Mouse (Mus musculus): ENCODE data around the gene Gm7879. TPM values are rescaled to one million over a fixed set of nuclear protein-coding genes. Genes with fewer than 3 reads are reported as not detected.

The Gm7879 gene
- polyA plus RNA-seq, 1 experiment from 2014 or later: 0.47 TPM

GRCm38 (mm10) chr5:43904685-43905084 lies 8.3 kb upstream of the Gm7879 start:
- H3K9me3 ChIP-seq: no peaks in the 10 kb centered on the region
- no peak for ATAC-seq (replicated peaks)
- no peak overlapping the region for H3K4me3 ChIP-seq
- H3K27ac ChIP-seq (replicated peaks): no peak overlapping the region
- H3K36me3 ChIP-seq: no peaks in the 10 kb centered on the region
- H3K9ac ChIP-seq (replicated peaks): no peak overlapping the region
- 93% methylated on average over 3 of the region's 3 CpGs for WGBS
- H3K4me1 ChIP-seq: no peaks in the 10 kb centered on the region
- H3K4me2 ChIP-seq (replicated peaks): no peak overlapping the region
- no peaks in the 10 kb centered on the region for H3K27me3 ChIP-seq

GRCm38 (mm10) chr5:43909213-43909612 lies 3.7 kb upstream of the Gm7879 start:
- Histone ChIP-seq H3K27ac (replicated peaks) (no peak overlapping the region), H3K4me3 (no peak overlapping the region), H3K9me3 (no peaks in the 10 kb centered on the region), H3K4me2 (replicated peaks) (no peak overlapping the region), H3K4me1 (no peaks in the 10 kb centered on the region), H3K27me3 (no peaks in the 10 kb centered on the region), H3K9ac (replicated peaks) (no peak overlapping the region), H3K36me3 (no peaks in the 10 kb centered on the region)
- WGBS: 71% methylated on average over 9 of the region's 9 CpGs
- no peak for ATAC-seq (replicated peaks)

GRCm38 (mm10) chr5:43910006-43910405 lies 2.9 kb upstream of the Gm7879 start:
- no peak overlapping the region for H3K27ac ChIP-seq (replicated peaks)
- no peaks in the 10 kb centered on the region for H3K36me3 ChIP-seq
- H3K4me3 ChIP-seq: no peak overlapping the region
- no peaks in the 10 kb centered on the region for H3K9me3 ChIP-seq
- H3K27me3 ChIP-seq: no peaks in the 10 kb centered on the region
- no peaks in the 10 kb centered on the region for H3K4me1 ChIP-seq
- no peak overlapping the region for H3K9ac ChIP-seq (replicated peaks)
- H3K4me2 ChIP-seq (replicated peaks): no peak overlapping the region
- 98% methylated on average over 6 of the region's 6 CpGs for WGBS
- no peak for ATAC-seq (replicated peaks)

GRCm38 (mm10) chr5:43915261-43915886 lies 2.4 kb downstream of the Gm7879 start:
- H3K4me3 ChIP-seq: no peak overlapping the region
- no peaks in the 10 kb centered on the region for H3K9me3 ChIP-seq
- no peak for ATAC-seq (replicated peaks)
- H3K27ac ChIP-seq (replicated peaks): no peak overlapping the region
- no peaks in the 10 kb centered on the region for H3K36me3 ChIP-seq
- 95% methylated on average over 4 of the region's 4 CpGs for WGBS
- H3K4me2 ChIP-seq (replicated peaks): no peak overlapping the region
- no peak overlapping the region for H3K9ac ChIP-seq (replicated peaks)
- no peaks in the 10 kb centered on the region for H3K4me1 ChIP-seq
- no peaks in the 10 kb centered on the region for H3K27me3 ChIP-seq

- Histone ChIP-seq H3K9me3 (no peaks in the 10 kb centered on the region), H3K4me1 (no peaks in the 10 kb centered on the region), H3K4me3 (no peak overlapping the region), H3K27ac (replicated peaks) (no peak overlapping the region), H3K36me3 (no peaks in the 10 kb centered on the region), H3K27me3 (no peaks in the 10 kb centered on the region), H3K9ac (replicated peaks) (no peak overlapping the region), H3K4me2 (replicated peaks) (no peak overlapping the region)
- no peak for ATAC-seq (replicated peaks)
- 93% methylated on average over 11 of the region's 11 CpGs for WGBS
Measured at GRCm38 (mm10) chr5:43921877-43922276, 8.9 kb downstream of the Gm7879 start.

- Histone ChIP-seq H3K27me3 (no peaks in the 10 kb centered on the region), H3K36me3 (no peaks in the 10 kb centered on the region), H3K4me2 (replicated peaks) (no peak overlapping the region), H3K9ac (replicated peaks) (no peak overlapping the region), H3K27ac (replicated peaks) (no peak overlapping the region), H3K4me1 (no peaks in the 10 kb centered on the region), H3K4me3 (no peak overlapping the region), H3K9me3 (no peaks in the 10 kb centered on the region)
- ATAC-seq (replicated peaks): no peak
- WGBS: 42% methylated on average over 4 of the region's 4 CpGs
Measured at GRCm38 (mm10) chr5:43923933-43924332, 11.0 kb downstream of the Gm7879 start.

- Histone ChIP-seq H3K4me3 (no peak overlapping the region), H3K4me2 (replicated peaks) (no peak overlapping the region), H3K27ac (replicated peaks) (no peak overlapping the region), H3K9me3 (no peaks in the 10 kb centered on the region), H3K4me1 (no peaks in the 10 kb centered on the region), H3K27me3 (no peaks in the 10 kb centered on the region), H3K36me3 (no peaks in the 10 kb centered on the region), H3K9ac (replicated peaks) (no peak overlapping the region)
- no peak for ATAC-seq (replicated peaks)
Measured at GRCm38 (mm10) chr5:43927729-43928128, 14.8 kb downstream of the Gm7879 start.

GRCm38 (mm10) chr5:43933269-43933668 lies 20.3 kb downstream of the Gm7879 start:
- no peaks in the 10 kb centered on the region for H3K27me3 ChIP-seq
- no peak overlapping the region for H3K4me2 ChIP-seq (replicated peaks)
- no peak overlapping the region for H3K4me3 ChIP-seq
- ATAC-seq (replicated peaks): no peak
- WGBS: 47% methylated on average over 2 of the region's 2 CpGs
- H3K27ac ChIP-seq (replicated peaks): no peak overlapping the region
- no peaks in the 10 kb centered on the region for H3K36me3 ChIP-seq
- no peaks in the 10 kb centered on the region for H3K9me3 ChIP-seq
- no peak overlapping the region for H3K9ac ChIP-seq (replicated peaks)
- H3K4me1 ChIP-seq: no peaks in the 10 kb centered on the region

GRCm38 (mm10) chr5:43947330-43947977 lies 34.5 kb downstream of the Gm7879 start:
- Histone ChIP-seq H3K4me2 (replicated peaks) (peak overlapping the region; percentile 68), H3K4me3 (peak overlapping the region; percentile 36; the same call in 1 of the 2 replicates), H3K27ac (replicated peaks) (no peak overlapping the region), H3K4me1 (peaks cover 13% of the 10 kb centered on the region), H3K9me3 (no peaks in the 10 kb centered on the region), H3K36me3 (no peaks in the 10 kb centered on the region), H3K27me3 (no peaks in the 10 kb centered on the region), H3K9ac (replicated peaks) (peak overlapping the region; percentile 42; the same call in 1 of the 2 replicates)
- WGBS: 27% methylated on average over 9 of the region's 9 CpGs
- ATAC-seq (replicated peaks): 0 out of 2 replicates have a peak, but pooled peaks have one; percentile 56

GRCm38 (mm10) chr5:43948111-43948743 lies 35.3 kb downstream of the Gm7879 start:
- WGBS: 4% methylated on average over 27 of the region's 27 CpGs
- Histone ChIP-seq H3K4me3 (peak overlapping the region; percentile 36), H3K4me1 (peaks cover 13% of the 10 kb centered on the region), H3K9ac (replicated peaks) (peak overlapping the region; percentile 42), H3K27me3 (no peaks in the 10 kb centered on the region), H3K4me2 (replicated peaks) (peak overlapping the region; percentile 68), H3K27ac (replicated peaks) (no peak overlapping the region), H3K36me3 (no peaks in the 10 kb centered on the region), H3K9me3 (no peaks in the 10 kb centered on the region)
- peak; percentile 84 for ATAC-seq (replicated peaks)

GRCm38 (mm10) chr5:43948748-43949275 lies 35.9 kb downstream of the Gm7879 start:
- Histone ChIP-seq H3K4me2 (replicated peaks) (peak overlapping the region; percentile 68), H3K4me1 (peaks cover 13% of the 10 kb centered on the region), H3K4me3 (no peak overlapping the region), H3K9me3 (no peaks in the 10 kb centered on the region), H3K36me3 (no peaks in the 10 kb centered on the region), H3K9ac (replicated peaks) (no peak overlapping the region), H3K27me3 (no peaks in the 10 kb centered on the region), H3K27ac (replicated peaks) (no peak overlapping the region)
- peak; percentile 30; the same call in 1 of the 2 replicates for ATAC-seq (replicated peaks)
- 6% methylated on average over 8 of the region's 8 CpGs for WGBS

GRCm38 (mm10) chr5:43953241-43953640 lies 40.3 kb downstream of the Gm7879 start:
- Histone ChIP-seq H3K9ac (replicated peaks) (no peak overlapping the region), H3K9me3 (no peaks in the 10 kb centered on the region), H3K4me1 (peaks cover 3% of the 10 kb centered on the region), H3K27ac (replicated peaks) (no peak overlapping the region), H3K36me3 (no peaks in the 10 kb centered on the region), H3K4me2 (replicated peaks) (no peak overlapping the region), H3K4me3 (no peak overlapping the region), H3K27me3 (no peaks in the 10 kb centered on the region)
- ATAC-seq (replicated peaks): no peak
- WGBS: 66% methylated on average over 1 of the region's 1 CpGs
